Mouse (Mus musculus): ENCODE measurements around the gene Tmem159. TPM values are rescaled to one million over a fixed set of nuclear protein-coding genes. Genes with fewer than 3 reads are reported as not detected.
A peak's percentile ranks its signal among the peaks of the same experiment; 100 is the strongest.

Gene Tmem159
- polyA plus RNA-seq, 1 experiment from 2014 or later: 48.2 TPM

- H3K4me1 ChIP-seq: no peaks in the 10 kb centered on the region
- ATAC-seq (replicated peaks; ENCODE audit: low FRiP score): no peak
- no peaks in the 10 kb centered on the region for H3K9me3 ChIP-seq (replicated peaks)
- 84% methylated on average over 9 of the region's 9 CpGs for WGBS
- H3K27ac ChIP-seq: no peak within 1 kb of the TSS
- no peak within 1 kb of the TSS for H3K4me3 ChIP-seq (replicated peaks)
- no peaks in the 10 kb centered on the region for H3K27me3 ChIP-seq
- H3K9ac ChIP-seq: no peak within 1 kb of the TSS
- H3K4me2 ChIP-seq: no peak within 1 kb of the TSS
- no peaks in the 10 kb centered on the region for H3K36me3 ChIP-seq
Observed at GRCm38 (mm10) chr7:120145191-120145590, 43.0 kb downstream of the Tmem159 start, which contains the start of gene Zp2. Gene Zp2, minus strand, starts transcription at chr7:120145291.

DNA sequence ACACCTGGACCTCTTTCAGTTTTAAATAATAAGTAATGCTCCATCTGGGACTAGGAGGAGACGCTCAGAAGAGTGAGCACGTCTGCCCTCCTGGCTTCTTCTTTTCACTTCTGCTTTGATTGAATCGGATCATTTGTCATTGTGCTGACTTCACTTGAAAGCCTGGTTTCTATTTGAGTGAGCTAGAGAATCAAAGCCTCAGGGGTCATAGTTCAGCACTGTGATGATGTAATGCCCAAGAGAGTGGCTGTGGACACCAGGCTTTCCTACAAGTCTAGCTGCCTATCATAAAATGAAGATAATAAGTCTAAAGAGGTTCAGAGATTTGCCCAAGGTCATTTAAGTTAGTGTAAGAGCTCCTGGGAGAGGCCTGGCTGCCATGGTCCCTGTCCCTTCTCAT lies 48.1 kb downstream of the Tmem159 start:
- Histone ChIP-seq H3K27ac (no peak overlapping the region), H3K27me3 (no peaks in the 10 kb centered on the region)
- no peak for ATAC-seq (replicated peaks; ENCODE audit: low FRiP score)

DNA sequence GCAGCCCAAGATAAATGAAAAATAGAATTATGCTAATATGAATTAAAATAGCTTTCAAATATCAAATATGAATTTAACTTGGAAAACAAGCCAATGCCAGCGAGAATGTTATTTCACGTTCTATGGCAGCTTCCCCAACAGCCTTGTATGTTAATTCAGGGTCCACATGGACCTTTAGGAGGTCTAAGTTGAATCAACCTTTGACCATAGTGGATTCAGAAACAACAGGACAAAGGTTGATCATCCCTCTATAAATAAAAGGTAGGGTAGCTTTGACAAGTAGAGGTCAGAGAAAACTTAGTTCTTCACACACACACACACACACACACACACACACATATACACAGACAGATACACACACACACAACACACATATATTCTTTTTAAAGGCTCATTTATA lies 48.7 kb downstream of the Tmem159 start:
- H3K9me3 ChIP-seq (replicated peaks): no peaks in the 10 kb centered on the region
- H3K36me3 ChIP-seq: no peaks in the 10 kb centered on the region
- H3K27ac ChIP-seq: no peak overlapping the region
- H3K27me3 ChIP-seq: no peaks in the 10 kb centered on the region
- H3K4me1 ChIP-seq: no peaks in the 10 kb centered on the region
- H3K4me3 ChIP-seq (replicated peaks): no peak overlapping the region
- no peak overlapping the region for H3K4me2 ChIP-seq
- H3K9ac ChIP-seq: no peak overlapping the region
- WGBS: 87% methylated on average over 2 of the region's 2 CpGs
- no peak for ATAC-seq (replicated peaks; ENCODE audit: low FRiP score)

More for the DNA sequence above, 48.1 kb downstream of the Tmem159 start:
- 29% methylated on average over 3 of the region's 3 CpGs for WGBS
- no peak overlapping the region for H3K9ac ChIP-seq
- no peaks in the 10 kb centered on the region for H3K9me3 ChIP-seq (replicated peaks)
- H3K4me3 ChIP-seq (replicated peaks): no peak overlapping the region
- no peaks in the 10 kb centered on the region for H3K36me3 ChIP-seq
- H3K4me1 ChIP-seq: no peaks in the 10 kb centered on the region
- H3K4me2 ChIP-seq: no peak overlapping the region

DNA sequence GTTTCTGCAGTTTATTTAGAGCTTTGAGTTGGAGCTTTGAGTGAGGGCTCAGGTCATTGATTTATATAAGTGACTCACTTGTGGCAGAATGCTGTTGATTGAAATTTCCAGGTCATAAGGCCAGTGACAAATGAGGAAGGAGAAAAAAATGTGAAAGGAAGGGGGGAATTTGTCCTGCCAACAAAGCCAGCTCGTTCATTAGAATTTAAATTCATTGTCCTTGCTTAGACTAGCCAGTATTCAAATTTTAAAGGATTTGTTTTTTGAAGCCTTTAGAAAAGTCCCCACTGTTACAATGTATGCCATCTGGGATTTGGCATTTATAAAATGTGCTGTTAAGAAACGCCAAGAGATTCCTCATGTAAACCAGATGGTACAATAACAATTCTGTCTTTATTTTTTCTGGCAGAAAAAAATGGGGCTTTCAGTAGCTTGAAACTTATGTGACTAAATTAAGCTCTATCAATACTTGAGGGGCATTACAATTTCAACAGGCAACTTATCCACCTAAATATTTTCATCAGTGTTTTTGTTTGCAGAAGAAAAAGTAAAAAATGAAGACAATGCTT lies 54.8 kb downstream of the Tmem159 start:
- no peak overlapping the region for H3K4me2 ChIP-seq
- ATAC-seq (replicated peaks; ENCODE audit: low FRiP score): no peak
- no peaks in the 10 kb centered on the region for H3K27me3 ChIP-seq
- no peak overlapping the region for H3K27ac ChIP-seq
- no peaks in the 10 kb centered on the region for H3K4me1 ChIP-seq
- H3K4me3 ChIP-seq (replicated peaks): no peak overlapping the region
- no peak overlapping the region for H3K9ac ChIP-seq
- 35% methylated on average over 2 of the region's 2 CpGs for WGBS
- no peaks in the 10 kb centered on the region for H3K36me3 ChIP-seq
- H3K9me3 ChIP-seq (replicated peaks): no peaks in the 10 kb centered on the region

- 48% methylated on average over 5 of the region's 5 CpGs for WGBS
- no peaks in the 10 kb centered on the region for H3K9me3 ChIP-seq (replicated peaks)
Observed at GRCm38 (mm10) chr7:120157575-120158061, 55.5 kb downstream of the Tmem159 start.

GRCm38 (mm10) chr7:120158121-120158613 lies 56.0 kb downstream of the Tmem159 start:
- no peaks in the 10 kb centered on the region for H3K27me3 ChIP-seq
- no peak overlapping the region for H3K4me3 ChIP-seq (replicated peaks)
- H3K9ac ChIP-seq: no peak overlapping the region
- no peaks in the 10 kb centered on the region for H3K36me3 ChIP-seq
- H3K27ac ChIP-seq: no peak overlapping the region
- no peak overlapping the region for H3K4me2 ChIP-seq
- ATAC-seq (replicated peaks; ENCODE audit: low FRiP score): no peak
- H3K4me1 ChIP-seq: no peaks in the 10 kb centered on the region
- no peaks in the 10 kb centered on the region for H3K9me3 ChIP-seq (replicated peaks)
- 32% methylated on average over 4 of the region's 4 CpGs for WGBS

More at GRCm38 (mm10) chr7:120157575-120158061, 55.5 kb downstream of the Tmem159 start:
- Histone ChIP-seq H3K9ac (no peak overlapping the region), H3K4me3 (replicated peaks) (no peak overlapping the region), H3K4me1 (no peaks in the 10 kb centered on the region), H3K4me2 (no peak overlapping the region), H3K27ac (no peak overlapping the region), H3K36me3 (no peaks in the 10 kb centered on the region), H3K27me3 (no peaks in the 10 kb centered on the region)
- no peak for ATAC-seq (replicated peaks; ENCODE audit: low FRiP score)

DNA sequence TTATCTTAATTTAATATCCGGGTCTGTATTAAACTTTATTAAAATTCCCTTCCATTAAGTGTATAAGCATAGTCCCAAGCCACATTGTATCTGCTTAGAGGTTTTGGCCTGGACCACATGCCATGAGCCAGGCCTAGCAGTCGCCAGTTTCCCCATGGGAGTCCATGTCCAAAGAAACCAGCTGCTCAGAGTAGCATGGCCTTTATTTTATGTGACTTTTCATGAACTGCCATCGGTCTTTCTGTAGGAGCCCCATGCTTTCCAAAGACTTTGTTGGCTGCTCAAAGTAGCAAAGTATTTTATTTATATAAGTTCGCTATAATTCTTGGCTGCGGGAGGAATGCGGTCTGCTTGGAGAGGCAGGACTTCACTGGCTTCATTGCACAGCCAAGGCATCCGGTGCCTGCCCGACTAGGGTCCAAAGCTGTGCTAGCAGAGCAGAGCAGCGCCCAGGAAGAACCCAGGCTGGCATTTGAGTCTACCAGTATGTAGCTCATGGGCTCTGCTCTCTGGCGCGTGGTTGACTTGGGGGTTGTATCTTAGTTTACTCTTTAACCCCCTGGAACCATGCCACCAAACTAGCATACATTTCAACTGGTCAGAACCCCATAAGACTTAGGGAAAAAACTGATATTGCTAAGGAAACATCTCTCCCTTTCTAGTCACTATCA lies 61.6 kb downstream of the Tmem159 start:
- 74% methylated on average over 11 of the region's 11 CpGs for WGBS
- Histone ChIP-seq H3K9me3 (replicated peaks) (no peaks in the 10 kb centered on the region), H3K27ac (no peak overlapping the region), H3K4me3 (replicated peaks) (no peak overlapping the region), H3K27me3 (no peaks in the 10 kb centered on the region), H3K4me2 (no peak overlapping the region), H3K36me3 (no peaks in the 10 kb centered on the region), H3K4me1 (no peaks in the 10 kb centered on the region), H3K9ac (no peak overlapping the region)
- 0 out of 2 replicates have a peak, but pooled peaks have one; percentile 22 for ATAC-seq (replicated peaks; ENCODE audit: low FRiP score)

Other genes starting within 250 kb of the Tmem159 start
- gene Lyrm1, start 206.5 kb upstream of the Tmem159 start, polyA plus RNA-seq (2015; fragmentation: Nextera tagmentation; extraction: Ambion mirVana): 6.9 and 8.1 TPM in 2 replicates
- gene Dcun1d3, start 206.1 kb upstream of the Tmem159 start, polyA plus RNA-seq (2015; fragmentation: Nextera tagmentation; extraction: Ambion mirVana): 9.9 and 10.5 TPM in 2 replicates
- gene Dnah3, start 7.1 kb upstream of the Tmem159 start, polyA plus RNA-seq (2015; fragmentation: Nextera tagmentation; extraction: Ambion mirVana): not detected in 2 replicates
- gene Zp2, start 42.9 kb downstream of the Tmem159 start, polyA plus RNA-seq (2015; fragmentation: Nextera tagmentation; extraction: Ambion mirVana): 0.17 and 0.19 TPM in 2 replicates
- 3.0 and 3.1 TPM in 2 replicates for gene Anks4b, start 71.5 kb downstream of the Tmem159 start, polyA plus RNA-seq (2015; fragmentation: Nextera tagmentation; extraction: Ambion mirVana)
- 72.5 and 76.1 TPM in 2 replicates for gene Crym, start 99.8 kb downstream of the Tmem159 start, polyA plus RNA-seq (2015; fragmentation: Nextera tagmentation; extraction: Ambion mirVana)
- gene Abca14, start 101.6 kb downstream of the Tmem159 start, polyA plus RNA-seq (2015; fragmentation: Nextera tagmentation; extraction: Ambion mirVana): 0.22 TPM in 1 of 2 replicates, not detected in the other
- not detected in 2 replicates for gene Abca15, start 226.3 kb downstream of the Tmem159 start, polyA plus RNA-seq (2015; fragmentation: Nextera tagmentation; extraction: Ambion mirVana)